Mouse (Mus musculus) cerebellum, postnatal 36 days (tissue): ENCODE data around the gene Speer4d.
A peak's percentile ranks its signal among the peaks of the same experiment; 100 is the strongest.
"Not testable (repeated sequence)": the region's sequence is repeated elsewhere in the genome, so short reads cannot be mapped to it uniquely, and the experiment has no call there.

Experiments used
- DNase-seq, 2 experiments: peaks; one replicate each; pipeline ENCODE4 v3.0.0; 2021 to 2022; ENCODE audit warnings: mixed read lengths in 2 of 2

The Speer4d gene

GRCm38 (mm10) chr5:15618764-15619163 is at the start of gene Speer4d:
TSS of gene Speer4d (plus strand) at chr5:15619064.
- not testable (repeated sequence) for DNase-seq

GRCm38 (mm10) chr5:15573735-15574134 is 45.1 kb upstream of the Speer4d start:
- not testable (repeated sequence) for DNase-seq

- DNase-seq = not testable (repeated sequence)
Measured at GRCm38 (mm10) chr5:15577033-15577432, 41.8 kb upstream of the Speer4d start, which contains the start of gene Gm21083. TSS of gene Gm21083 (plus strand) at chr5:15577333.

DNA sequence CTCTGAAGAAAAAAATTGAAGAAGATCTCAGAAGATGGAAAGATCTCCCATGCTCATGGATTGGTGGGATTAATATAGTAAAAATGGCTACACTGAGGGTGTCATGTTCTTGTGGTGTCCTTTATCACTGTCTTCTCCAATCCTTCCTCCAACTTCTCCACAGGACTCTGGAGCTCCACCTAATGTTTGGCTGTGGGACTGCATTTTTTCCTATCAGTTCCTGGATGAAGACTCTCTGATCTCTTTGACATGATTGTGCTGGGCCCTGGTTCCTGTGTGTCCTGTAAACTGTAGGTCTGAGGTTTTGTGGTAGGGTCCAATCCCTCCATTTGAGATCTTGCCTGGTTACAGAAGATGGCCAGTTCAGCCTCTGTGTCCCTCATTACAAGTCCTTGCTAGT is 32.5 kb upstream of the Speer4d start:
- not testable (repeated sequence) for DNase-seq

- peak in 1 of 2 experiments; percentile 4 for DNase-seq
Measured at GRCm38 (mm10) chr5:15588291-15588690, 30.6 kb upstream of the Speer4d start.

- DNase-seq = not testable (repeated sequence)
Measured at GRCm38 (mm10) chr5:15590635-15591034, 28.2 kb upstream of the Speer4d start.

DNA sequence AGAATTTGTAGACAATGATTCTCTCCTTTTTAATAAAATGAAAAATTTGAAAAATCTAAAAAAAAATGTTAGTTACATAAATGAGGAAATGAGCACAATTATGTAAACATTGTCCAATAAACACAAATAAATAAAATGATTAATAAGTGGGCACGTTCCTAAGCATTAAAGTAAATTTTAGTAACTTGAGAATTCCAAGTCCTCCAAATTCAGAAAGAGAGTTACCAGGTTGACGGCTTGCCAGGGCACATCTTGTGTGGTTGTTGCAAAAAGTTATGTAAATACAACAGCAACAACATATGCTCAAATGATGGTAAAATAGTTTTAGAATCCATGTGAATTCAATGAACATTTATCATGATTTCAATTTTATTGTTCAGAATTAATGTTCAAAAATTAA is 27.3 kb upstream of the Speer4d start:
- DNase-seq = not testable (repeated sequence)

DNA sequence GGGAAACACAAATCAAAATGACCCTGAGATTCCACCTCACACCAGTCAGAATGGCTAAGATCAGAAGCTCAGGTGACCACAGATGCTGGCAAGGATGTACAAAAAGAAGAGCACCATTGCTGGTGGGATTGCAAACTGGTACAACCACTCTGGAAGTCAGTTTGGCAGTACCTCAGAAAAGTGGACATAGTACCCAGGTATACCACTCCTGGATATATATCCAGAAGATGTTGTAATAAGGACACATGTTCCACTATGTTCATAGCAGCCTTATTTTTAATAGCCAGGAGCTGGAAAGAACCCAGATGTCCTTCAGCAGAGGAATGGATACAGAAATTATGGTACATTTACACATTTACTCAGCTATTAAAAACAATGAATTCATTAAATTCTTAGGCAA is 20.0 kb upstream of the Speer4d start:
- not testable (repeated sequence) for DNase-seq

DNA sequence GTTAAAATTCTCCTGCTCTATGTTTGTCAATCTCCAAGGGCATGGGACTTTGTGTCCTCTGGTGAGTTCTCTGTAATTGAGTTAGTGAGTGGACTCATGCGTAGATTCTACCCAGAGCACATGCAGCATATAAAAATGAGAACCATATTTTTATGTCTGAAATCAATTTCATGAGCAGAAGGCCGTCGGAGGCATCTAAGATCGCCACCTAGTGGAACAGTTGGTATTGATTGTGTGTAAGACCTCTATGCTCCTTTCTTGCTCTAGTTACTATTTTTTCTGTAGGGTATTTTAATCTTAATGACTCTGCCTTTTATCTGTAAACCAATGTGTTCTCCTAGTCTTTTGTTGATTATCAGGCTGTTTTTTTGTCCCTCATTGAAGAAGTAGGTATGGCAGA is 18.5 kb upstream of the Speer4d start:
- DNase-seq = not testable (repeated sequence)

- not testable (repeated sequence) for DNase-seq
Measured at GRCm38 (mm10) chr5:15601481-15601880, 17.4 kb upstream of the Speer4d start.

DNA sequence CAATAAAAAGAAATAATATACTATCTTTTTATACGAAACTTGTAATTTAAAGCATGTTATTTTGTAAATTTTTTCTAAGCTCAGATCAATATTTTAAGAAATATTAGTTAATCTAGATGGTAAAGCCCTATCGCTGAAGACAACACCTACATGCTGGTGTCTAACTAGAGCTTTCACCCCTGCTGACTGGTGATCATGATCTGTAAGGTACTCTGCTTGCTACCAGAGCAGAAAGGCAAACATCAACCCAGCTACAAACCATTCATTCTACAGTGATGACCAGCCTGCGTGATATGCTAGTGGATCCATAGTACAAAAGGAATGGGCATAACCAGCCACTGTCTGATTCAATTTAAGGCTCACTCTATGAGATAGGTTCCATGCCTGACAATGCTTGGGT is 16.9 kb upstream of the Speer4d start:
- not testable (repeated sequence) for DNase-seq

GRCm38 (mm10) chr5:15602424-15602947 is 16.4 kb upstream of the Speer4d start:
- not testable (repeated sequence) for DNase-seq

GRCm38 (mm10) chr5:15603008-15603407 is 15.9 kb upstream of the Speer4d start:
- DNase-seq = not testable (repeated sequence)

- not testable (repeated sequence) for DNase-seq
Measured at GRCm38 (mm10) chr5:15603585-15603984, 15.3 kb upstream of the Speer4d start.

DNA sequence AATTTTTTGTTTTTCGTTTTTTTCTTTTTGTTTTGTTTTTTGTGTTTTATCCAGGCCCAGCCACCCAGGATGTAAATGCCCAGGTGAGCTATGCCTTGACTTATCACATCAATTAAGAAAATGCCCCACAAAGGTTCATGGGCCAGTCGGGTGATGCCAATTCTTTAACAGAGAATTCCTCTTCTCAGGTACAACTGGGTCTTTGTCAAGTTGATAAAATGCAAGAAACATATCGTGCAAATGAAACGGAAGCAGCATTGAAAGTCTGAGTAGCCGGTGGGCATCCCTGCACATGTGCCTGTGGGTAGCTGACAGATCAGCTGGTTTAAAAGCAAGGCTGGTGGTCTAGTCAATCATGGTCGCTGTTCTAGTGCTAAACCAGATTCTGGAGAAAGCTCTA is 12.2 kb upstream of the Speer4d start:
- peak in 1 of 2 experiments; percentile 6 for DNase-seq

- DNase-seq = not testable (repeated sequence)
Measured at GRCm38 (mm10) chr5:15610695-15611094, 8.2 kb upstream of the Speer4d start.

DNA sequence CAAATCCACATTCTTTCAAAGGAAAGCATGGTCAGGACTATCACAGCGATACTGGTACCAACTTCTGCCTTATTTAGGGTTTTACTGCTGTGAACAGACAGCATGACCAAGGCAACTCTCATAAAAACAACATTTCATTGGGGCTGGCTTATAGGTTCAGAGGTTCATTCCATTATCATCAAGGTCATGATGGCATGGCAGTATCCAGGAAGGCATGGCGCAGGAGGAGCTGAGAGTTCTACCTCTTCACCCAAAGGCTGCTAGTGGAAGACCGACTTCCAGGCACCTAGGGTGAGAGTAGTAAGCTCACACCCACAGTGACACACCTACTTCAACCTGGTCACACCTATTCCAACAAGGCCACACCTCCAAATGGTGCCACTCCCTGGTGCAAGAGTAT is 2.7 kb upstream of the Speer4d start:
- DNase-seq = not testable (repeated sequence)

GRCm38 (mm10) chr5:15628136-15628535 is 9.3 kb downstream of the Speer4d start:
- not testable (repeated sequence) for DNase-seq

GRCm38 (mm10) chr5:15630068-15630467 is 11.2 kb downstream of the Speer4d start:
- DNase-seq = not testable (repeated sequence)

- DNase-seq = not testable (repeated sequence)
Measured at GRCm38 (mm10) chr5:15637637-15638036, 18.8 kb downstream of the Speer4d start.

DNA sequence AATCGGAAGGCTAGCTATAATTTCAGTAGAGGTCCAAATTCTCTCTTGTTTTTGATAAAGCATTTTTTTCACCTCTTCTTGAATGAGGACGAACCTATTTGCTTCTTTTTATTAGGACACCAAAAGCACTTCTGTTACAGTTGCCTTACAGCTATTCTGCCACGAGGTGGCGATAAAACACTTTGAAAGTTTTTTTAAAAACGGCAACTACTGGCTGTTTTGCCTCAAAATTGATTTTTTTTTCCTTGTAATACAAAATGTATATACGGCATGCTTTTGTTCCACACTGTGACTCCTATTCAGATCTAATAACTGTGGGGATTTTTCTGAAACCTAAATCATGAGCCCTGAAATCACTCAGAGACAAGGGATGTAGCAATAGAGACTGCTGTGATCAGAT is 26.8 kb downstream of the Speer4d start:
- DNase-seq = not testable (repeated sequence)

DNA sequence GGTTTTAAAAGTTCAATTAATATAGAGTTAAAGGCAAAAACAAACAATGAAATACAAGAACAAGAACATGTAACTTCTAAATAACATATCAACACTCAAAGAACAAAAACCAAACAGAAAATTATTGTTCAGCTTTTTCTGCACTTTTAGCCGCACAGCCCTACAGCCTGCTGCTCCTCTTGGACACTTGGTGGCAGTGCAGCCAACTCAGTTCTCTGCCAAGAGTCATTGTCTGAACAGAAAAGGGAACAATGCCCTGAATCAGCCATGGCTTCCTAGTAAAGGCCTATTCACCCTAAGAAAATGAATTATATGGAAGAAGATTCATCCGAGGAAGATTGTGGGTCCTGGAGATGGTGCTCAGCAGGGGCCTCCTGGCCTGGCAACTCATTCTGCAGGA is 33.5 kb downstream of the Speer4d start:
- not testable (repeated sequence) for DNase-seq

DNA sequence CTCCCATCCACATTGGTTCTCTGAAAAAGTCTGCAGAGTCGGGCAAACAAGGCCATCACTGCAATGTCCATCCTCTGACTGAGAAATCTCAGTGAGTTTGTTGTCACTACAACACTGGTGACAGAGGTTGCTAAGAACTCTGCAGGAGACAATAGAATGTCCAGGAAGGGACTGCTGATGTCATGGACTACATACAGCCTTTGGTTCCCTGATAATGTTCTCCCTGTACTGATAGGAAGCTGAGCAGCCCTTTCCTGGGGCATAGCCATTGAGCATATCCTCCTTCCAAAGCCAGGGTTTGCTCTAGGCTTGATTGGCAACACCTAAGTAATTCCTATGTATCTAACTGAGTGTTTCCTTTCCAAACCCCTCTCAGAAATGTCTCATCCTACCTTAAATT is 38.1 kb downstream of the Speer4d start, which contains the start of gene 4930572O03Rik:
TSS of gene 4930572O03Rik (minus strand) at position 101 of the 400 bp plus-strand sequence.
- not testable (repeated sequence) for DNase-seq

GRCm38 (mm10) chr5:15663847-15664246 is 45.0 kb downstream of the Speer4d start:
- not testable (repeated sequence) for DNase-seq

DNA sequence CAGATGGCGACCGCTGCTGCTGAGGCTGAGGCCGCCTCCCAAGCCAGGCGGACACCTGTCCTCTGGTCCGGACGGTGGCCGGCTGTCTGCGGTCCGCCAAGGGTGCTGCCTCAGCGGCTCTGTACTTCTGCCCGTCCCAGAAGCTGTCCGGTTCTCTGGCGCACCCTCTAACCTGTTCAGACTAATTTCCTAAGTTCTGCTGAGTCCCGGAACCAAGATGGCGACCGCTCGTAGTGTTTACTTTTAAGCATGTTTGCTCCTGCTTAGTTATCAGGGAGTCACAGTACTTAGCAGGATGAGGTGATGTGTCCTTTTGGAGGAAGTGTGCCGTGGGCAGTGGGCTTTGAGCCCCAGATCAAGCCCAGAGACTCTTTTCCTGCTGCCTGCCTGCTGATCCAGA is 51.9 kb downstream of the Speer4d start:
- DNase-seq = not testable (repeated sequence)
